Mouse (Mus musculus) heart, embryonic 11.5 days (tissue): ENCODE measurements around the gene Plpp1. TPM values are rescaled to one million over a fixed set of nuclear protein-coding genes. Genes with fewer than 3 reads are reported as not detected.

Experiments used
- ATAC-seq: fragments of 200-750 bp; cut with Nextera tagmentation; replicated peaks from 2 replicates; pipeline ENCODE4 v1.8.0; 2017; ENCODE audit warnings: moderate library complexity; ENCODE audit not compliant: insufficient number of reproducible peaks, low FRiP score, low TSS enrichment
- H3K27ac ChIP-seq: fragments of 300-500 bp; sonication (generic); 2 replicates; pipeline ENCODE4 v1.5.1; 2014; ENCODE audit warnings: mild to moderate bottlenecking, low read depth, low read length
- H3K27me3 ChIP-seq: fragments of 300-500 bp; sonication (generic); 2 replicates; pipeline ENCODE4 v1.6.1; 2014; ENCODE audit warnings: mild to moderate bottlenecking, low read length, mixed read lengths; ENCODE audit not compliant: control insufficient read depth, insufficient read depth
- H3K36me3 ChIP-seq: fragments of 300-500 bp; sonication (generic); 2 replicates; pipeline ENCODE4 v1.6.1; 2014; ENCODE audit warnings: mild to moderate bottlenecking, low read length, moderate library complexity, mixed read lengths; ENCODE audit not compliant: control insufficient read depth, insufficient read depth
- H3K4me1 ChIP-seq: fragments of 300-500 bp; sonication (generic); 2 replicates; pipeline ENCODE4 v1.6.1; 2014; ENCODE audit warnings: low read length; ENCODE audit not compliant: control insufficient read depth, insufficient read depth
- H3K4me2 ChIP-seq: fragments of 300-500 bp; sonication (generic); 2 replicates; pipeline ENCODE4 v1.6.1; 2014; ENCODE audit warnings: mild to moderate bottlenecking, moderate library complexity
- H3K4me3 ChIP-seq: fragments of 300-500 bp; sonication (generic); 2 replicates; pipeline ENCODE4 v1.5.1; 2014; ENCODE audit warnings: low read depth, low read length
- H3K9ac ChIP-seq: fragments of 300-500 bp; sonication (generic); 2 replicates; pipeline ENCODE4 v1.6.1; 2014; ENCODE audit warnings: mild to moderate bottlenecking, low read depth, low read length, moderate library complexity
- H3K9me3 ChIP-seq: fragments of 300-500 bp; sonication (generic); replicated peaks from 2 replicates; pipeline ENCODE4 v1.6.1; 2016; ENCODE audit warnings: low read length; ENCODE audit not compliant: control insufficient read depth
- WGBS: fragments of 180-500 bp; shearing (Covaris S2); extraction: QIAGEN DNeasy Blood & Tissue Kit; methylation state at CpG from one replicate; pipeline ENCODE4 v1.1.7; 2014; ENCODE audit not compliant: insufficient replicate concordance; 5-methylcytosine and 5-hydroxymethylcytosine counted together
- polyA plus RNA-seq: library from polyadenylated mRNA; unstranded; fragments of >200 nt; fragmentation: Nextera tagmentation; extraction: Ambion mirVana; gene quantifications from 2 replicates; pipeline ENCODE4 v1.2.1, GENCODE M21; 2014

The Plpp1 gene
- polyA plus RNA-seq, 1 experiment from 2014 or later: 41.7 TPM

DNA sequence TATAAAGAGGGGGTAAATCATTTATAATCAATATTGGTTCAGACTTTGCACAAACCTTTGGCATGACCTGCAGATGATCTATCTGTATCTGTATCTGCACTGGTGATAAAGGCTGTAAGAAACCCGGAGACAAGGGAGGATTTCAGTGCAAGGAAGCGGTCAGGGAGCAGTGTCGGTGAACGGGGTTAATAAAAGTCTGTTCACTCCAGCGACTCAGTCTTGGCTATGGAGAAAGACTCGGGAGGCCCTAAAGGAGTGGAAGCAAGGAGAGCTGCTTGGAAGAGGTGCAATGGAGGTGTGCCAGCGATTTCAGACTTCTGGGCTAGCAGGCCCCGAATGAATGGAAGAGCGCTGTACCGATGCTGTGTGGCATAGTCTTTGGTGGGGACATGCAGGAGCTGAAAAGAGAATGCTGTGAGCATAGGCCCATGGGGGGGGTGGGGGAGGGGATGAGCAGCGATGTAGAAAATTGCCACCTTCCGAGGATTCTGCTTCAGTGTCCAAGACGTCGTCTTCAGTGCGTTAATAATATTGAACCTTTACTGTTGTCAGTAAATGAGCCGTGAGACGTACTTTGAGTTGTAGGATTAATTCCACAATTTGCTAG lies 53.2 kb downstream of the Plpp1 start:
- H3K36me3 ChIP-seq: no peaks in the 10 kb centered on the region
- H3K27me3 ChIP-seq: no peaks in the 10 kb centered on the region
- H3K4me2 ChIP-seq: no peak overlapping the region
- no peak for ATAC-seq
- H3K27ac ChIP-seq: no peak overlapping the region
- no peaks in the 10 kb centered on the region for H3K9me3 ChIP-seq
- H3K9ac ChIP-seq: no peak overlapping the region
- H3K4me3 ChIP-seq: no peak overlapping the region
- WGBS: 81% methylated on average over 17 of the region's 17 CpGs
- H3K4me1 ChIP-seq: no peaks in the 10 kb centered on the region

DNA sequence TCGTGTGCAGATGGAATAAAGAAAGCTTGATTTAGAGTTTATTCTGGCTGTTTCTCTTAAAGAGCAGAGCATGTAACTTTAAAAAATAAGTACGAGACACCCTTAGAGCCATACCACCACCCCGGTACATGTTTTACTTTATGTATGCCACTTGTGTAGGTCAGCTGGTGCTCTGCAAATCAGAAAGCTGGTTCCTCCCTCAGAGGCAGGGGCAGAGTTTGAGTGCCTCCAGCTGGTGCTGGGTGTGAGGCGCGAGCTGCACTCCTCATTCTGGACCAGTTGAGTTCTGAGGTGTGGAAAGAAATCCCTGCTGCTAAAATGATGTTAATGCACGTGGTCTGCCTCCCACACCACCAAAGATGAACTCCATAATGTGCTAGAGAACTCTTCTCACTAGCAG lies 53.8 kb downstream of the Plpp1 start:
- Histone ChIP-seq H3K27ac (no peak overlapping the region), H3K9ac (no peak overlapping the region), H3K4me3 (no peak overlapping the region), H3K36me3 (no peaks in the 10 kb centered on the region), H3K27me3 (no peaks in the 10 kb centered on the region), H3K9me3 (no peaks in the 10 kb centered on the region), H3K4me1 (no peaks in the 10 kb centered on the region), H3K4me2 (no peak overlapping the region)
- no peak for ATAC-seq
- 79% methylated on average over 6 of the region's 6 CpGs for WGBS

DNA sequence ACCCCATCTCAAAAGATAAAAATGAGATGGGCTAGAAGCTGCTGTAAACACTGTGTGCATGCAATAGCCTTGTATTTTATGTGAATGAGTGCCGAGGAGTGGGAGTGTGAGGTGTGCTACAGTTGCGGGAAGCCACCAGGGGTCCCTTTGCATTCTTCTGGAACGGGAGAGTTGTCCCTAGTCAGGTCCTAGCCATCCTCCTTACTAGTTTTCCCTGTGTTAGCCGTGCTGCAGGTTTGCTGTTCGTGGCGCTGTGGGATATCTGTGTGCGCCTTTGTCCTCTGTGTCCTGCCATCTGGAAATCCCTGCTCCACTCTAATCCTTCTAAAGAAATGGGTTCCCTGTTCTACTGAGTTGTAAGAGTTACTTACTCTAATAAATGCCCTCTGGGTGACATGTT lies 57.3 kb downstream of the Plpp1 start:
- Histone ChIP-seq H3K27me3 (no peaks in the 10 kb centered on the region), H3K4me3 (no peak overlapping the region), H3K4me1 (peaks cover 4% of the 10 kb centered on the region), H3K9ac (no peak overlapping the region), H3K36me3 (peaks cover 5% of the 10 kb centered on the region; the same call in 1 of the 2 replicates), H3K27ac (no peak overlapping the region), H3K4me2 (no peak overlapping the region), H3K9me3 (no peaks in the 10 kb centered on the region)
- ATAC-seq: no peak
- 83% methylated on average over 7 of the region's 7 CpGs for WGBS

DNA sequence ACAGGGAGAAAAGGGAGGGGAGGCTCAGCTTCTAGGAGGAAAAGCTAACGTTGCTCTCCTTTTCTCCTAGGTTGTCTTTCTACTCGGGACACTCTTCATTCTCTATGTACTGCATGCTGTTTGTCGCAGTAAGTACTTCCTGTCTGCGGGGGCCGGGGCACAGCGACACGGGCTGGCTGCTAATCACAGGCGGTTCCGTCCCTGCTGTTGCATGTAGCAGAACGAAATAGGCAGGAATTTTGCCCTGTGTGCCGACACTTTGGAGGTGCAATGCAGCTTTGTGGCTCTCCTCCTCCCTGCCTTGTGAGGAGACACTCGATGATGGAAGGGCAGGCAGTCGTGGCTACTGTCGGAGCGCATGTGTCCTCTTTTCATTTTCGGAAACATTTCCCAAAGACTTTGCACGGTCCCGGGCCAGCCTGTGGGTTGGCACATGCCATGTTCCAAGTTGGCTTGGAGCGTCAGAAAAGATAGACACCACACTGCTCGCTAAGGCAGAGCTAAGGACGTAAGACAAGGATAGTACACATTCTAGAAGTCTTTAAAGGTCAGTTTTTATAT lies 59.1 kb downstream of the Plpp1 start:
- no peak overlapping the region for H3K4me3 ChIP-seq
- no peaks in the 10 kb centered on the region for H3K9me3 ChIP-seq
- WGBS: 83% methylated on average over 21 of the region's 21 CpGs
- H3K4me2 ChIP-seq: no peak overlapping the region
- no peak for ATAC-seq
- no peak overlapping the region for H3K9ac ChIP-seq
- H3K27me3 ChIP-seq: no peaks in the 10 kb centered on the region
- peaks cover 4% of the 10 kb centered on the region for H3K4me1 ChIP-seq
- no peak overlapping the region for H3K27ac ChIP-seq
- H3K36me3 ChIP-seq: peaks cover 5% of the 10 kb centered on the region; the same call in 1 of the 2 replicates

DNA sequence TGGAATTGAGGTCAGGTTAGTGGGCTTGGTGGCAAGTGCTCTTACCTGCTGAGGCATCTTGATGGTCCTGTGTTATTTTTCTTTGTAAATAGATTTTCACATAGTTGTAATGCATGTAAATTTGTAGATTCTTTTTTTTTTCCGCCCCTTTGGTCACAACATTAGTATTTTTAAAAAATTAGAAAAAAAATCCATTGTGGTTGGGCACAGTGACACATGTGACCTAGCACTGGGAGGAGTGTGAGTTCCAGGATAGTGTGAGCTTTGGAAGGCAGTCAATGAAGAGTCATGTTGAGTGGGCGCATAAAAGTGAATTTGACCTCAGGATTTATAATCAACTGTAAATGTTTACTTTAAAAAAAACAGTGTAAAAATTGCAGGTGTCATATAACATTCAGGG lies 59.8 kb downstream of the Plpp1 start:
- no peak for ATAC-seq
- Histone ChIP-seq H3K9ac (no peak overlapping the region), H3K27ac (no peak overlapping the region), H3K27me3 (no peaks in the 10 kb centered on the region), H3K4me1 (peaks cover 4% of the 10 kb centered on the region), H3K4me2 (no peak overlapping the region), H3K36me3 (peaks cover 5% of the 10 kb centered on the region; the same call in 1 of the 2 replicates), H3K4me3 (no peak overlapping the region), H3K9me3 (no peaks in the 10 kb centered on the region)
- WGBS: 82% methylated on average over 2 of the region's 2 CpGs

DNA sequence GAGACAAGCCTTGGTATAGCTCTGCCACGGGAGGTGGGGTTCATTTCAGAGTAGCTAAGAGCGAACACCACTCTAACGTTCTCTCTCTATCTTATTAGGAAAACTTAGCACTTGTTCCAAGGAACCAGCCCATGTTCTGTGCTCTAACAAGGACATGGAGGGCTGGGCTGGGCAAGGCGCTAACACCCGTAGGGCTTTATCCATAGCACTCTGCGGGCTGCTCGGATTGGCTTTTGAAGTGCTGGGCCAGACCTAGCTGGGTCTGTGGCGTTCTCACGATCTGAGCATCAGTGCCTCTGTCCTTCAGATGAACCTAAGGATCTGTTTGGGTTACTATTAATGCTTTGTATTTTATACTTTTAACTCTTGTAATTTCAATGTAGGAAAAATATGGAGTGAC lies 60.3 kb downstream of the Plpp1 start:
- Histone ChIP-seq H3K4me2 (no peak overlapping the region), H3K4me1 (peaks cover 4% of the 10 kb centered on the region), H3K9ac (no peak overlapping the region), H3K27me3 (no peaks in the 10 kb centered on the region), H3K36me3 (peaks cover 8% of the 10 kb centered on the region; the same call in 1 of the 2 replicates), H3K27ac (no peak overlapping the region), H3K9me3 (no peaks in the 10 kb centered on the region), H3K4me3 (no peak overlapping the region)
- 87% methylated on average over 9 of the region's 9 CpGs for WGBS
- no peak for ATAC-seq

DNA sequence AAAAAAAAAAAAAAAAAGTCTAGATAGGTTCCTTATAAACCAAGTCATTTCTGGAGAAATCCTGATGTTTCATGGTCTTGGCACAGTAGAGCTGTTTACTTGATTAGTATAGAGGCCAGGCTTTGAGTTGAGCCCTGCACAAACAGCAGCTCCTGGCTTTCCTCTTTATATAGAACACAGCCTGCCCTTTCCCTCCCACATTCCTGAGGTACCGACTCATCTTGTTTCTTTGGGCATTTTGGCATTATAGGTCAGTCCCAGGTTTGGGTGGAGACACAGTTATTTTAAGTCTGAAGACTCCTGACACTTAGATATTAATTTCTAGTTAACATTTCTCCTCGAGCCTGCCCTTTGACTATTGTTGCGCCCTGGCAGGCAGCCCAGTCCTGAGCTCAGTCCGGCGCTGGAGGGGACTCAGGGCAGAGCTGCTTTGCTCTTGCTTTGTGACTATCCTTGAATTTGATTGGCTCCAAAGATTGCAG lies 61.3 kb downstream of the Plpp1 start:
- Histone ChIP-seq H3K9ac (no peak overlapping the region), H3K4me1 (peaks cover 4% of the 10 kb centered on the region), H3K4me3 (no peak overlapping the region), H3K36me3 (peaks cover 11% of the 10 kb centered on the region; the same call in 1 of the 2 replicates), H3K9me3 (no peaks in the 10 kb centered on the region), H3K27ac (0 out of 2 replicates have a peak overlapping the region, but pooled peaks have one; percentile 25), H3K27me3 (no peaks in the 10 kb centered on the region), H3K4me2 (no peak overlapping the region)
- no peak; the same call in 1 of the 2 replicates for ATAC-seq
- WGBS: 36% methylated on average over 5 of the region's 5 CpGs

DNA sequence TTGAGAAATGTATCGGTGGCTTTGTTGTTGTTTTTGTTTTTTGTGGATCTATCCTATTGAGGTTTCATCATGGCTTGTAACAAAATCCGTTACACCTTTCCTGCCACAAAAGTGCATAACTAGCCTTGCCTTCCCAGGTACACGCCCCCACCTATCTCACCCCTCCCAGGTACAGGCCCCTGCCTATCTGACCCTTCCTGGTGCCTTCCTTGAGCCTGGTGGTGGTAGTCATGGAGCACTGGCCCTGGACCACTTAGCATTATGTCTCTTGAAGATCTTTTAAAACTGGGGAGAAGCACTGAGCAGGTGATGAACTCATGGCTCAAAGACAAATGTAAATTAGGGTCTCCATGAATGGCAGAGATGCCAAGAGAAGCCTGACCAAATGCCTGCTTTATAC lies 61.8 kb downstream of the Plpp1 start:
- H3K4me2 ChIP-seq: no peak overlapping the region
- no peaks in the 10 kb centered on the region for H3K27me3 ChIP-seq
- 76% methylated on average over 3 of the region's 3 CpGs for WGBS
- H3K4me1 ChIP-seq: peaks cover 4% of the 10 kb centered on the region
- 0 out of 2 replicates have a peak overlapping the region, but pooled peaks have one; percentile 25 for H3K27ac ChIP-seq
- no peak; the same call in 1 of the 2 replicates for ATAC-seq
- H3K4me3 ChIP-seq: no peak overlapping the region
- no peaks in the 10 kb centered on the region for H3K9me3 ChIP-seq
- H3K36me3 ChIP-seq: peaks cover 11% of the 10 kb centered on the region; the same call in 1 of the 2 replicates
- H3K9ac ChIP-seq: no peak overlapping the region
